Mouse (Mus musculus): ENCODE data around the gene Babam2.
A peak's percentile ranks its signal among the peaks of the same experiment; 100 is the strongest.
"Not testable (repeated sequence)": the region's sequence is repeated elsewhere in the genome, so short reads cannot be mapped to it uniquely, and the experiment has no call there.

Babam2 gene

DNA sequence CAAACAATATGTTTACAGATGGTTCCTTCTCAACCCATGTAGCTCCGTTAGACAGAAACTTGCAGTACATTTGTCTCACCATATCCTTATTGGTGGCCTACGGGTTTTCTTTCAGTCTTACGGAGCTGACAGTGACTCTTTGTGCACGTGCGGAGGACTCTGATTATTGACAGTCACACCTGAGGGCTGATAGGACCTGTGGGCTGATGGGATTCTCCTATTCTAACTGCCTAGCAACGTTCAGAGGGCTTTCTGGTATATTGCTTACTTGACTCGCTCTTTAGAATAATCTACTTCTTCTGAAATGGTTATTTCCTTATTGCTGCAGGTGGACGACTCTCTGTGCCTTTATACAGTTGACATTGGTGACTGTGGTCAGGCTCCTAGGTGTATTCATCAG lies 243.4 kb downstream of the Babam2 start:
- DNase-seq (ENCODE audit: low spot score) = no peak

DNA sequence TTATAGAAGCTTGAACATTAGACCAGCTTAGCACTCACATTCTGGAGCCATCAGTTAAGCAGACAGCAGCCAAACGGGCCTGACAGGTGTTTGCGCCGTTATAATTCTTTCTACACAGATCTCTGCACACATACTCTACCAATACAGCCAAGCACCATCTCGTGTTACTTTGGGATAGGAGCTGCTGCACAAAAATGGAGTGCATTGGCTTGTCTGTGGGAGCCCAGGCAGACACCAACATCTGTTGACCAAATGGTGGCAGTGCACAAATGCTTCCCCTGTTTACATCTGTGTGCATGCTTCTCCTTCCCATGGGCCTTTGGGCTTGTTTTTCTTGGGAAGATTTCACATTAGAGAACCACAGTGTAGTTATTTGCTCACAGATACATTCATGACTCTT lies 249.7 kb downstream of the Babam2 start:
- DNase-seq (ENCODE audit: low spot score) = no peak

DNA sequence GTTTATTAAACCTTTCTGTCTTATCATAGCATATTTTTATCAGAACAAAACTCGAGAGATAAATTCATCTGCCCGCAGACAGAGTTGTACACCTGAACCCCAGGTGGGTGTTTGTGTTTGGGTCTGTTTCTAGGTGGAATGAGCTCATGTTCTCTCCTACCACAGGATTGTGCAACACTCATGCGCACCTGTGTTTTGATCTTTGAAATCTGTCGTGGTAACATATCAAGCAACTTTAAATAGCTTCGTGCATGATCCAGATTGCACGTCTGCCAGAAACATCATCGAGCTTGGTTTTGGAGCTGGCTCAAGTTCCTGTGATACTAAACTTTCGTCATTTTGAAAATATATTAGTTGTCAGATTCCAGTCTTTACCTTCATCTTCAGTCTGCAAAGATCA lies 251.9 kb downstream of the Babam2 start:
- no peak for DNase-seq (ENCODE audit: low spot score)

DNA sequence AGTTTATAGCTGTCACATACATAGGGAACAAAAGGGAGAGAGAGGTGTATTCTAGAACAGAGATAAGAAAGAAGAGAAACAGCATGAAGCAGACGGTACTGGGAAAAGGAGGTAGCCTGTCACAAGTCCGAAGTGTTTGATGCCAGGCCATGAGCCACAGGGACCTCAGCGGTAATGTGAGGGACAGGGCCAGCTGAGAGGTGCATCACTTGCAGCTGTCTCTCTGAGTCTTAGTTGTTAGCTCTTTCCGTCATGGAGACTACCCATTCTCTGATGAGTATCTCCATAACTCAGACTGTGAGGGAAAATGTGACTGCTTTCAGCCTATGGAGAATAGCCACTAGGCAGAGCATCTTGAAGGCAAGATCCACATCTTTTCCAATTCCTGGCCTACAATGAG lies 253.0 kb downstream of the Babam2 start:
- no peak for DNase-seq (ENCODE audit: low spot score)

DNA sequence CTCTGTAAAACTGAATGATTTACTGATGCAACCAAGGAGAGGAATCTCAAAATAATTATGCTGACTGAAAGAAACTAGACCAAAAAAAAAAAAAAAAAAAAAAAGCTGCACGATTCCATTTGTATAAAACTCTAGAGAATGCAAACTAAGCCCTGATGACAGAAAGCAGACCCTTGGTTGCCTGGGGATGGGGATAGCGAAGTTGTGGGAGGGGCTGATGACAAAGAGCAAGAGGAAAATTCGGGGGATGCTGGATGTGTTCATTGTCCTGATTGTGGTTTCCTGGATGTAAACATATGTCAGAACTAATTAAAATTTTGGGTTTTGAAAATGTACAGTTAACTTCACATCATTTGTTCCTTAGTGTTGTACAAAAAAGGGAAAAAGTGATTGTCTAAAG lies 257.7 kb downstream of the Babam2 start:
- DNase-seq (ENCODE audit: low spot score) = peak; percentile 77

DNA sequence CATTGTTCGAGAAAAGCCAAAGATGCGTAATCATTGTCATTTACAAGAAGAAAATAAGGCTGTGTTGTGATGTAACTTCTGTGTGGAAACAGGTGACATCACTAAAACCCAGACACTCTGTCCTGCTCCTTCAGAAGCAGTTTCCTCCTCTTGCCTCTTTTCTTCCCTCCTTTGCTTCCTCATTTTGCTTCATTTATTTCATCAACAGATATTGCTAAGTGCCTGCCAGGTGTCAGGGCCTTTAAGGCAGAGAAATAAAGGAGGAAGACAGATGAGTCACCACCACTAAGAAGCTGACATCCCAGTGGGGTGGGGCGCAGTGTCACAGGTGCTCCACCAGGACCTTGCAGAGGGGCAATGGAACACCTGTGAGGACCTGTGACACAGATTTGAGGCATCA lies 258.9 kb downstream of the Babam2 start:
- no peak for DNase-seq (ENCODE audit: low spot score)

DNA sequence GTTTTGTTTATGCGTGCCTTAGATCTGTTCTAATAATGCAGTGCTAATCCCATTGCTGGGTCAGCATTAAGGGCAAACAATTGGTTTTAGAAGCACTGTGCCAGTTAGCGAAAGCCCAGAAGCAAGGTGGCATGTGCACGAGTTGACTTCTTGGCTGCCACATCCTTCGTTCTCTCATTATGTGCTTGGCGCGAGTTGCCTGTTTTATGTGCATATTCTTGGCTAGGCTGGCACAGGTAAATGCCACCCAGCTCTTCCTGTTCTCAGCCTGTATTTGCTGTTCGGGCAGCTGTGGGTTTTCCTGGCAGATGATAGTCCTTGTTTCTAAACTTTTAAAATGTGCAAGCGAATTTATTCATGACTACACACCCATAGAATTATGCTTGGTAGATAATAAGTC lies 262.4 kb downstream of the Babam2 start:
- DNase-seq (ENCODE audit: low spot score) = no peak

DNA sequence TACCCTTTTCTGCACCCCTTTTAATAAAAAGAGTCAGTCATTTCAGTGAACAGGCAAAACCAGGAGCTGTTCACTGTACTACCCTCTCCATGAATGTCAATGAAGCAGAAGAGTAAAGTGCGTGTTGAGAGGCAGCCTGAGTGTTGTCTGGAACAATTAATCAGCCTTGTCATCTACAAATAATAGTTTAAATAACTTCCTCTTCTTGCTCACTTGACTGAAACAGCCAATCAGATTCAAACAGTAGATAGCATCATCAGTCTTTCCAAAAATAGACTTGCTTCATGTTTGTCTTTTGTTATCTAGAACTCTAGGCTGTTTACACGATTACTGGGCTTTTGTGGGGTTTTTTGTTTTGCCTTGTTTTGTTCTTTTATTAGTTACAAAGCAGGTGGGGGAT lies 263.9 kb downstream of the Babam2 start:
- no peak for DNase-seq (ENCODE audit: low spot score)

DNA sequence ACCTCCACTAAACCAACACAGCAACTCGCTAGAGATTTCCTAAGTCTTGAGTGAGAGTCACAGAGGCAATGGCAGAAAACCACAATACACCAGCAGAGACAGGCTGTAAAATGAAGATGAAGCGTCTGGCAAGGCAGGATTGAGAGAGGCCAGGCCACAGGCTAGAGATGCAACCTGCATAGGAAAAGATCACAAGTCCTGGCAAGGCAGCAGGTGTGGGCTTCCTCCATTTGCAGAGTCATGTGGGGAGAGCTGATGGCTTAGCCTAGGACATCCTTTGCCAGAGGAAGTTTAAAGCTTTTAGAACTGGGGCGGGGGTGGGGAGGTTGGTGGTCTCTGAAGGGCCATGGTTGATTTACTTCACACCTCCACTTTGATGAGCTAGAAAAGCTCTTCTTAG lies 264.9 kb downstream of the Babam2 start:
- no peak for DNase-seq (ENCODE audit: low spot score)

DNA sequence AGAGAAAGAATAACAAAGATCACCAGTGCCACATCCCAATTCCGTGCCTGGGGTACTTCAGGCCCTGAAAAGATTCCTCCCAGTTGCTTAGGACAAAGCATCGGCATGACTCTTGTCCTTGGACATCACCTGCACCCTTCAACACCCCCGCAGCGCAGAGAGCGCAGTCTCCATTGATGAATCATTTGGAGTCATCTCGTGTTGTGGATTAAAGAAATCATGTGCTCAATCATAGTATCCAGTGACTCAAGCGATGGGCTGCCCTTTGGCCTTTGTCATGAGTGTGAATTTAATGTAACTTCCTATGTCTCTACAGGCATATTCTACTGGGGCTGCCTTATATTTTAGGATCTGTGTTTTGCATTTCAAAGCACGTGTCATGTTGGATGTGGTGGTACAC lies 265.9 kb downstream of the Babam2 start:
- DNase-seq (ENCODE audit: low spot score) = no peak

DNA sequence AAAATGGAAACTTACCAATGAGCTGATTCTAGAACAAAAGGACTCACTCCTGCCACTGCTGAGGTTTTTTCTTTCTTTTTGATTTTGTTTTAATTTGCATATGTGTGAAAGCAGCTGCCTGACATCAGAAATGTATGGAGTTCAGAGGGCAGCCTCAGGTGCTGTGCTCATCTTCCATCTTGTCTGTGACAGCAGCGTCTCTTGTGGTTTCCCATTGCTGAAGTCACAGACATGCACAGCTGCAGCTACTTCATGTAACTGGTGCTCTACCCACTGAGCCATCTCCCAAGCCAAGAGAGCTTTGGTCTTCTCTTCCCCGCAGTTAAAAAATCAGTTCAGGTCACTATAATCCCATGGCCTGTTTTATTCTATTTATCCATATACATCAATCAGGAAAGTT lies 266.4 kb downstream of the Babam2 start:
- no peak for DNase-seq (ENCODE audit: low spot score)

DNA sequence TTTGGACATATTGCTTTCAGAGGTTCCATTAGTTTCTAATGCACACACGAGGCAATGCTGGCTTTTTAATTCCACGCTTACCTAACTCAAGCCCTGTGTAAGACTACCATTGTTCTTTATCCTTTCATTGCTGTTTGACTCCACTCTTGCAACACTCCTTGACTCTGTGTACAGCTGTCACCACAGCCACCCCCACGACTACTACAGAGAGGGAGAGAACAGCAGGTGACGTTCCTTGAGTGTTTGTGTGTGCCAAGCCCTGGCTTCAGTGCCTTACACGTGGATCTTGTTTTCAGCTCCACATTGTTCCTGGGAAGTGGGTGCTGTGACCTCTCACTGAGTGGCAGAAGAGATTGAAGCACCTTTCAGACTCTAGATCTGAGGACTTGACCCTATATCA lies 269.3 kb downstream of the Babam2 start:
- no peak for DNase-seq (ENCODE audit: low spot score)

DNA sequence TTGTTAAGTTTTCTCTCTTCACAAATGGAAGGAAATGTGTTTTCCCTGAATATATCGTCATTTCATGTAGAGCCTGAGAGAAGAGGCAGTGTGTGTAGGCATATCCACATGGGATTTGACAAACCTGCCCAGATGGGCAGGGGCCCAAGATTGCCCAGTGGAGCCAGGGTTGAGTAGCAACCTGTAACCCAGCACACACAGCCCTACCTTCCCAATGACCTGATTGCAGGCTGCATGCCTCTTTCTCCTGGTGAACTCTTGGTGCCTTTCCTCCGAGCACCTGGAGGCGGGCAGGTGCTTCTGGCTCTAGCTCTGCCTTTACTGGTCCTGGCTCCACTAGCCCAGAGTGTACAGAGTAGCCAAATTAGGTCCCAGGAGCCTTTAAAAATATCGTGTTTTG lies 270.0 kb downstream of the Babam2 start:
- no peak for DNase-seq (ENCODE audit: low spot score)

DNA sequence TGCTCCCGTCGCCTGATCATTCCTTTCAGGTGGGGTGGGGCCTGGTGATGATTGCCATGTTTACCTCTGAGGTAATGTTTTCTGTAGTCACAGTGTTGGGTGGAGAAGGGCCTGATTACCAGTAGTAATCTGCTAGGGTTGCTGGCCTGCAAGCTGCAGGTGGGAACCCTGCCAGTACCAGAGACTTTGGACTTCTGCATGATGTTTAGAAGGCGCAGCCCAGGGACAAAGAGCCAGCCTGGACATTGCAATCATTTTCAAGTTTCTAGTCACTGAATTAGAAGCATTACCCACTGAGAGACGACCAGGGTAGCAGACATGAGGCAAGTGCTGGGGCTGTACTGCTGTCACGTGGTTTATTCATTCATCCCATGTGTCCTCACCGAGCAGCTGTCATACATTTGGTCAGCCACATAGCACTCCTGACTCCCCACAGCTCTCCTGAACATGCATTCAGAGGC lies 270.6 kb downstream of the Babam2 start:
- DNase-seq (ENCODE audit: low spot score) = no peak

DNA sequence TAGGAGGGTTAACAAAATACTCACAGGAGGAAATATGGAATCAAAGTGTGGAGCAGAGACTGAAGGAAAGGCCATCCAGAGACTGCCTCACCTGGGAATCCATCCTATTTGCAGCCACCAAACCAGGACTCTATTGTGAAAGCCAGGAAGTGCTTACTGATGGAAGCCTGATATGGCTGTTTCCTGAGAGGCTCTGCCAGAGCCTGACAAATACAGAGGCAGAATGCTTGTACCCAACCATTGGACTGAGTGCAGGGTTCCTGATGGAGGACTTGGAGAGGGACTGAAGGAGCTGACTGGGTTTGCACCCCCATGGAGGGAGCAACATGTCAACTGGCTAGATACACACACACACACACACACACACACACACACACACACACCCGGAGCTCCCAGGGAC lies 274.9 kb downstream of the Babam2 start:
- not testable (repeated sequence) for DNase-seq (ENCODE audit: low spot score)

DNA sequence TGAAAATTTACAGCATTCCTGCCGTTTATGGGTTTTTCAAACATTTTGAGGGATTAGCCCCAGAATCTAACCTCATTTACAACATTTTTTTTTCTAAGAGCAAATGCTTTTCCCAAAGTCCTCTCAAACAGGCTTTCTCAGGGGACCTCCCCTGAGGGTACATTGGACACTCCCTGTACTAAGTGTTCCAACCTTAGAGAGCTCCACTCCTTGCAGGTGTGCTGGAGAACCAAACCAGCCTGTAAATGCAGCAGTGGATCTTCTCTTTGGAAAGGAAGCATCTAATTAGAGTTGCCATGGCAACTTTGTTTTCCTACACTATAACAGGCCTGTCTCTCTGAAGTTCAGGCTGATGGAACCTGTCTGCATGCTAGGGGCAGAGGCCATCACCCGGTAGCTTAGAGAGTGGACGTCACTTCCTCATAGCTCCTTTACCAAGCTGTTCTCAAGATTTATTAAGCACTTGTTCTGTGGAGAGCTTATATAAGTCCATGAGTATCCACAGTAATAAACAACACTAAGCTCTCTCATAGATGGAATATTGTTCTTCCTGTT lies 277.2 kb downstream of the Babam2 start:
- DNase-seq (ENCODE audit: low spot score) = peak; percentile 66

DNA sequence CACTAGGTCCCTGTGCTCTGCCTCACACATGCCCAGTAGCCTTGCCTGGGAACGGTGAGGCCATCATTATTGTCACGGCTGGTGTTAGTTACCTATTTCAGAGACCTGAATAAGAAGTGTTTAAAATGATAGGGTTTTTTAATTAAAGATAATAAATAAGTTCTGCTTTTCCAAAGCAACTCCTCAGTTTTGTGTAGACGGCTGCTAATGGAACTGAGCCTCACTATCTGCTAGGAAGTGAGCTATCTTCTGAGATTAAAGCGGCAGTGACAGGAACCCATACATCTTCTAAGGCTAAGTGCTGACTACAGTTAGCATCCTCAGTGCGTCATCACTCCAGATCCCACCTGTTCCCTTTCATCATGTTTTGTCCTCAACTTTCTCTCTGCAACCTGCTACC lies 284.6 kb downstream of the Babam2 start:
- no peak for DNase-seq (ENCODE audit: low spot score)

DNA sequence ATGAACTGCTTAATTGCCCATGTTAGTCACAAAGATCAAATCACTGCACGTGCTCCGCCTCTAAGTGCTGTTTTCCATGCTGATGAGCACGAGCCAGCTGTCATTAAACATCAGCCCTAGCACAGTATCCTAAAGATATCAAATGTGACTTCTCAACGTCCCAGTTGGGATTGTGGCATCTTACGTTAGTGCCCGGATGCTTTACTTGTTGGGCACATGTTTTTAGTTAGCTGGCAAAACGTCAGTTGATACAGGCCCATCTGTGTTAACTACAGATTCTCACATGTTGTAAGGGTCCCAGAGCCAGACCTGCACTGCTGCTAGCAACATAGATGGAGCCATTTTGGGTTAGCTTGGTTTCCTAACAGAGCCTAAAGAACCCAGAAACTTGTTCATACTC lies 285.7 kb downstream of the Babam2 start:
- DNase-seq (ENCODE audit: low spot score) = no peak

DNA sequence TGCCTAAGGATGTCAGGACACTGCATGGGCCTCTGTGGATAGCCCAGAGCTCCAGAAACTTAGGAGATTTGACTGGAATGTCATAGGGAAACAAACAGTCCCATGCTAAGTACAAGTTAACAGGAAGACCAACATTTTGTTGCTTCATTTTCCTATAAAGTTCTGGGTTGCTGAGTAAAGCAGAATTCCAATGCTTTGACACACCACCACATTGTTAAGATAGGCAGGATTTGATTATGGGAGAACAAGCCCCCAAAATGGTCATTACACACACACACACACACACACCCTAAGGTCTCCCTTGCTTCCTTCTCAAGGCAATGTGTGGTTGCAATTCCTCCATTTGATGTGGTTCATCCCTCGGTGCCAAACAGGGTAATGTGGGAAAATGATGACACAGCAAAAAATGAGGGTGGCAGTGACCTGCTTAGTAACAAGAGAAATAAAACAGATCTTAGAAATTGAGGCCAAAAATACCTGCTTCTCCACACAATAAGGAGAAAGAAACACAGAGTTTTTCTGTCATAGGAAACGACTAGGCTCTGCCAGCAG lies 286.4 kb downstream of the Babam2 start:
- no peak for DNase-seq (ENCODE audit: low spot score)

DNA sequence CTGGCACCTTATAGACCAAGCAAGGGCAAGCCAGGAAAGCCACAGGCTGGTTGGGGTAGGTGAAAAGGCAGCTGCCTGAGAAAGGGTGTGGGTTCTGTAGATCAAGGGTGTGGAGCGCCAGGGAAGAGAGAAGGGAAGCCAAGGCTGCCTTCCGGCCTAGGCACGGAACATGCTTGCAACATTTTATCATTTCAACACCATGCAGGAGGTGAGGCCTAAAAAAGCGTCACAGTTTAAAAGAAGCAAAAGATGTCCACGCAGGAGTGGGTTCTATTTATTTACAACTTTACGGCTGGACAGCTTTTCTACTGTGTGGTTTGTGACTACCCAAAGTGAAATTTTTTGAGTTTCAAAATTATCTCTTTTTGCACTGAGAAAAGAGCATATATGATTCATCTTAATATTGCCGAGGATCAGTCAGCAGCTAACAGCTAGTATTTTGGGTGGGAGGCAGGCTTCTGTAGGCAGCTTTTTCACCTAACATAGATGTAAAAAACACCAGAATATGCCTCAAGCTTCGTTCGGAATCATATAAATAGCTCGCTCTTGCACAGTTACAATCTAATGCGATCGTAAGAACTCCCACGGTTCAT lies 287.0 kb downstream of the Babam2 start:
- no peak for DNase-seq (ENCODE audit: low spot score)

DNA sequence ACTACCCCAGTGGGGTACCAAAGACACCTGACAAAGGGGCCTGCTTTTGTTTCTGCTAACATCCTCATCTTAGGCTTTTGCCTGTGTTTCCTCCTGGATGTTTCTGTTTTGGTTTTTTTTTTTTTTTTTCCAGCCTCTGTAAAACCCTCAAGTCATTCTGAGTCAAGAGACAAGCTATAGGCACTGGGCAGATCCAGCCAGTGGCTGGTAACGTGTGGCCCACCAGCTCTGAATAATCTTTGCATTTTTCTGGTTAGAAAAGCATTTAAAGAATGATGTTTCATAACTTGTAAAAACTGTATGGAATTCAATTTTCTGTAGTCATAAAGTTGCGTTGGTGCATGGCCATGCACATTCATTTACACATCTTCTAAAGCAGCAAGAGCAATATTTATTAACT lies 287.5 kb downstream of the Babam2 start:
- no peak for DNase-seq (ENCODE audit: low spot score)

DNA sequence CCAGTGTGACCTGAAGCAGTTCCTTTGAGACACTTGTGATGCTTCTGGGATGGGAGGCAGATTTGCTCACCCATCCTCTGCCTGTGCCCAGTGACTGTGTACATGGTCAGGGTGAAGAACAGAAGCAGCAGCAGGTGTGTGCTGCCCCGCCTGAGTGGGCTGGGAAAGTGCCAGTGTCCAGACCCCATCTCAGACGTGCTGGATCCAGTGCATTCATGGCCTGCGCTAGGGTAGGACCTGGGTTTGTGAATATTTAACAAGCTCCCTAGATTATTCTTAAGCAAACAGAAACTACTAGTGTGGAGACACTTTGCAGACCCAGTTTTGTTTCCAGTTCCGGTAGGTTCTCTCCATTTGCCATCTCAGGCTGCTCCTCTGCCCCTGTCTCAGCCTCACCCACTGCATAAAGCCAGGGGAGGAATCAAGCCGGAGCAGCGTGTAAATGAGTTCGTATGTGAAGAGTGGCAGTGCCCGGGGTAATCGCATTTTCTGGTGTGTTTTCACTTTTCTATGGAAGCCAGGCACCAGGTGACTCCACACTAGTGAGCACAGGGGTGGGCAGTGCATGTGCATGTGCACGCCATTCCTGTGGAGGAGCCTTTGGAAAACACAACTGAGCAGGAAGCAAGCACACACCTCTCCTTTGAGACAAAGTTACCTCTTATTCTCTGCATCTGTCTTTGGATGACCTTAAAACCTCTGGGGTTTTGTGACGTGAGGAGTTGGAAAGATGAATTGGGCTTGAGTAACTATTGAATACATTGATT lies 290.2 kb downstream of the Babam2 start:
- DNase-seq (ENCODE audit: low spot score) = no peak

DNA sequence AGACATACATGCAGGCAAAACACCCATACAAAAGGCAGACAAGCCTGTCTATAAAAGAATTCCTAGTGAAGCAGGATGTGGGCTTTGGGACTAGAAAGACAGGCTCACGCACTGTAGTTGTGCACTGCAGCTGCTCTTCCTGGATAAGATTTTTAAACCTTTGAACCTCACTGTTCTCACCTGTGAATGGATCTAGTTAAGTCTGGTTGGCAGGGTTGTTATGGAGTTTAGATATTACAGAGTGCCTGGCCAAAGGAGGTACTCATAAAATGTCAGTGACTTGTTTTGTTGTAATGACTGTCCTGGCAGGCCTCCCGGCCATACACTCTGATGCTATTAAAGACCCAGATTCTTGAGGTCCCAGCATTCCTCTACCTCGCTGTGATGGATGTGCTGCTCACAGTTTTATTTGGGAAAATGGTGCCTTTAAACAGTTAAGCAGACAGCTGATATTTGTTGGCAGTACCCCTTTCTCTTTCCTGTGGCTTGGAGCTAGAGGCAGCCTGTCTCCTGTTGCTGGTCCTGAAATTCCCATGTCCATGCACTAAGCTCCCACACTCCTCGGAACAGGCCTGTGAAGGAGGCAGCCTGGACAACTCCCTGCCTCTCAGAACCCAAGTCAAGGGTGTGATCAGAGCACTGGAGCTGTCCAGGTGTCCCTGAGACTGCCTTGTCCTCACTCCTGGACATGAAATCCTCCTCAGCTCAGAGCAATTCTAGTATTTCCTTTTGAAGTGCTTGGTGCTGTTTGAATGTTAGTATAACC lies 299.9 kb downstream of the Babam2 start:
- DNase-seq (ENCODE audit: low spot score) = no peak

All from MN1 (cell line).